Mouse (Mus musculus): ENCODE data around the gene Olfr893.

DNA sequence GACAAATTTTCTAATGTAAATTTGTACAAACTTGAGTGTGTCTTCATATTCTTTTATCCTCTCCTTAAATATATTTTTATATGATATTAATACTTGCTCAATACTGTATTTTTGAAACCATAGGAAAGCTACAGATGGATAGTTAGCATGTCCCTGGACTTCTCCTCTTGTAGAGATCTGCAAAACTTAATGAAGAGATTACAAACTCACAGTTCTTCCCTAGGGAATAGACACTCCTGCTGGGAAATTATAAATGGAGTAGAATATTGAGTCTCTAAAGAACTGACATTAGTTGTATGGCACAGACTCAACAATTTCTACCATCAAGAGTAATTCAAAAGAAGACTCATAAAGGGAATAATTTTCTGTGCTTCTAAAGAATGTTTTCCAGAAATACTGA is 9.6 kb downstream of the Olfr893 start, which contains the start of gene Olfr894:
- TF ChIP-seq ZNF384 (IDR thresholded peaks at IDR 0.05; ENCODE audit: low read depth, low read length) = no peak
- TF ChIP-seq HCFC1 (IDR thresholded peaks at IDR 0.05; ENCODE audit: borderline replicate concordance, insufficient read depth, low read length) = no peak

Measured in ES-E14 (cell line).